Mouse (Mus musculus): Measurements from ENCODE around the gene Cdk6.

- TF ChIP-seq CTCF (IDR thresholded peaks at IDR 0.05; ENCODE audit: borderline replicate concordance, extremely low read depth, insufficient read depth, insufficient read length), result no peak
- TF ChIP-seq POLR2A (IDR thresholded peaks at IDR 0.05; ENCODE audit: borderline replicate concordance, extremely low read depth, insufficient read depth, insufficient read length, poor library complexity, severe bottlenecking), result no peak
These were observed 122.5 kb downstream of the Cdk6 start for GRCm38 (mm10) chr5:3463758-3464157.
